Mouse (Mus musculus) hindbrain, embryonic 13.5 days (tissue): ENCODE measurements around the gene A430078G23Rik. TPM values are rescaled to one million over a fixed set of nuclear protein-coding genes. Genes with fewer than 3 reads are reported as not detected.
A peak's percentile ranks its signal among the peaks of the same experiment; 100 is the strongest.

Experiments
- ATAC-seq: fragments of 200-750 bp; cut with Nextera tagmentation; 2 replicates; pipeline ENCODE4 v1.8.0; 2017; ENCODE audit warnings: moderate TSS enrichment; ENCODE audit not compliant: low FRiP score
- H3K27ac ChIP-seq: fragments of 300-500 bp; sonication (generic); 2 replicates; pipeline ENCODE4 v1.5.1; 2015; ENCODE audit warnings: inconsistent platforms, mild to moderate bottlenecking, moderate library complexity
- H3K27me3 ChIP-seq: fragments of 300-500 bp; sonication (generic); 2 replicates; pipeline ENCODE4 v1.6.1; 2015; ENCODE audit warnings: mild to moderate bottlenecking, inconsistent platforms
- H3K36me3 ChIP-seq: fragments of 300-500 bp; sonication (generic); 2 replicates; pipeline ENCODE4 v1.6.1; 2015; ENCODE audit warnings: mild to moderate bottlenecking, inconsistent platforms
- H3K4me1 ChIP-seq: fragments of 300-500 bp; sonication (generic); replicated peaks from 2 replicates; pipeline ENCODE4 v1.6.1; 2015; ENCODE audit warnings: inconsistent platforms
- H3K4me2 ChIP-seq: fragments of 300-500 bp; sonication (generic); 2 replicates; pipeline ENCODE4 v1.6.1; 2015; ENCODE audit warnings: inconsistent platforms, mild to moderate bottlenecking, moderate library complexity
- H3K4me3 ChIP-seq: fragments of 300-500 bp; sonication (generic); 2 replicates; pipeline ENCODE4 v1.5.1; 2015; ENCODE audit warnings: mild to moderate bottlenecking, inconsistent platforms
- H3K9ac ChIP-seq: fragments of 300-500 bp; sonication (generic); 2 replicates; pipeline ENCODE4 v1.6.1; 2015; ENCODE audit warnings: mild to moderate bottlenecking, inconsistent platforms
- H3K9me3 ChIP-seq: fragments of 300-500 bp; sonication (generic); 2 replicates; pipeline ENCODE4 v1.6.1; 2016; ENCODE audit warnings: inconsistent platforms
- WGBS: fragments of 180-500 bp; shearing (Covaris S2); methylation state at CpG from one replicate; pipeline ENCODE4 v1.1.7; 2015; 5-methylcytosine and 5-hydroxymethylcytosine counted together
- polyA plus RNA-seq: library from polyadenylated mRNA; unstranded; fragments of >200 nt; fragmentation: Nextera tagmentation; extraction: Ambion mirVana; gene quantifications from 2 replicates; pipeline ENCODE4 v1.2.1, GENCODE M21; 2015

The A430078G23Rik gene
- polyA plus RNA-seq, 1 experiment from 2014 or later, result not detected

DNA sequence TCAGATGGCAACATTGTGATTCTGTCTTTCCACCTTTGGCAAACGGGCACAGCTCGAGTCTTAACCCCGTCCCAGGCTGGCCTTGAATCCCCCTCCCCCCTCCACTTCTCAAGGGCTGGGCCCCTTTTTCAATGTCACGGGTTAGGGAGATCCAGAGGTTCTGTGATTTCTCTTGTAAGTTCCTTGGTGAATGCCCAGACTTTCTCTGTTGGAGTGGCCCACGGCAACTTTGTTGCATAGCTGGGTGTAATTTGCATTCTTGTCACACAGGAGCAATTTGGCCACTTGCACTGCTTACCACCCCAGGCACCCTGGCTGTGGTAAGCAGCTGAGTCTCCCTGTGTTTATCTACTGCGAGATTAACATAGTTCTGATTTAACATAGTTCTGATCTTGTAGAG lies 41.4 kb downstream of the A430078G23Rik start:
- H3K9ac ChIP-seq, result peak overlapping the region; percentile 49
- H3K9me3 ChIP-seq, result no peaks in the 10 kb centered on the region
- 8% methylated on average over 6 of the region's 6 CpGs for WGBS
- H3K4me3 ChIP-seq, result peak overlapping the region; percentile 83; the same call in 1 of the 2 replicates
- peak overlapping the region; percentile 90 for H3K4me2 ChIP-seq
- peaks cover 9% of the 10 kb centered on the region for H3K36me3 ChIP-seq
- H3K27ac ChIP-seq, result peak overlapping the region; percentile 69
- H3K4me1 ChIP-seq, result peaks cover 33% of the 10 kb centered on the region
- 0 out of 2 replicates have a peak, but pooled peaks cover 2% of the 10 kb centered on the region for H3K27me3 ChIP-seq
- no peak for ATAC-seq

DNA sequence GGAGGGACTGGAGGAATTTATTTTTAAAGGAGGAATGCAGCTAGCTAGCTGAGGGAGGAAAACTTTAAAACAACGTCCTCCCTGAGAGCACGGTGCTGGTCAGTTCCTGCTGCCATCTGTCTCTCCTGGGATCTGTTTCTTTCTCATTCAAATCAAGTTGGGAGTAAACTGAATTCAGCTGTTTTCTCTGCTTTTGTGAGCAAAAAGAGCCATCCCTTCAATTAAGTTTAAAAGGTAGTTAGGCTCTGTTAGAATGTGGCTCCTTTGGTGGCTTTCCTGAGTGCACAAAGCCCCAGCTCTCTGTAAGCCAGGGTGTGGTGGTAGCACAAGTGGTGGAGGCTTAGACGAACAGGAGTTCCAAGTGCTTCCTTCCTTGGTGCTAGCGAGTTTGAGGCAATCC lies 42.0 kb downstream of the A430078G23Rik start:
- peaks cover 33% of the 10 kb centered on the region for H3K4me1 ChIP-seq
- no peak for ATAC-seq
- H3K27me3 ChIP-seq, result no peaks in the 10 kb centered on the region
- H3K4me3 ChIP-seq, result 0 out of 2 replicates have a peak overlapping the region, but pooled peaks have one; percentile 83
- peak overlapping the region; percentile 14 for H3K9ac ChIP-seq
- no peaks in the 10 kb centered on the region for H3K9me3 ChIP-seq
- WGBS, result 16% methylated on average over 4 of the region's 4 CpGs
- H3K27ac ChIP-seq, result peak overlapping the region; percentile 69
- peak overlapping the region; percentile 90 for H3K4me2 ChIP-seq
- peaks cover 9% of the 10 kb centered on the region for H3K36me3 ChIP-seq

DNA sequence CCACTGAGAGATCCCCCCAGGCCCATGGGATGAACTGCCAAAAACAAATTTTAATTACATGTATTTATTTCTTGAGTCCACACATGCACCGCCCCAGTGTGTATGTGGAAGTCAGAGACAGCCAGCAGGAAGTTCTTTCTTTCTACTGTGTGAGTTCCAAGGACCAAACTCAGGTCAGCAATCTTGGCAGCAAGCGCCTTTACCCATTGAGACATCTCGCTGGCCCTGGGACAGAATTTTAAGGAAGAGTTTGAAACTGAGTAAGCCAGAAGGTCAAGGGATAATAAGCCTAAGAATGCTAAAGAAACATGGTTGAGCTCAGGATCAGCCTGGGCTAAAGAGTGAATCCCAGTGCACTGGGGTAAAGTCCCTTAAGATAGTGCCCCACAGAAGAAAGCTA lies 44.4 kb downstream of the A430078G23Rik start:
- Histone ChIP-seq H3K36me3 (peaks cover 20% of the 10 kb centered on the region), H3K4me2 (no peak overlapping the region), H3K9me3 (no peaks in the 10 kb centered on the region), H3K27me3 (no peaks in the 10 kb centered on the region), H3K9ac (no peak overlapping the region), H3K4me3 (no peak overlapping the region), H3K4me1 (peaks cover 28% of the 10 kb centered on the region), H3K27ac (no peak overlapping the region)
- ATAC-seq, result no peak
- WGBS, result 94% methylated on average over 3 of the region's 3 CpGs

DNA sequence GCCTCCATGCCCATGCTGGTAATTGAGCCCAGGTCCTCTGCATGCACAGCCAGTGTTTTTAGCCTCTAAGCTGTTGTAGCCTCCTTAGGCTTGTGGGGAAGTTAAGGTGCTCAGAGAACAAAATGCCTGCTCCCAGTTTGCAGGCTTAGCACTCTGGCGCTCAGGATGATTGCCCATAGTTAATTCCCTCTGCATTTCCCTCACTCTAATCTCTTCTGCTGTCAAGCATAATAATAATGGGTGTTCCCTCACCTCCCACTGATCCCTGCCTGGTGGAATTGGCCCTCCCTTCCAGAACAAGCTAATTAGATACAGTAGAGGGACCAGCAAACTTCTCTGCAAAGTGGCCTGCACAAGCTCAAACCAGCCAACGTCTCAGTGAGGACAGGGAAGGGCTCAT lies 47.3 kb downstream of the A430078G23Rik start:
- H3K27ac ChIP-seq, result no peak overlapping the region
- H3K27me3 ChIP-seq, result no peaks in the 10 kb centered on the region
- H3K9me3 ChIP-seq, result no peaks in the 10 kb centered on the region
- no peak overlapping the region for H3K4me2 ChIP-seq
- H3K4me1 ChIP-seq, result 0 out of 2 replicates have a peak, but pooled peaks cover 4% of the 10 kb centered on the region
- no peak overlapping the region for H3K4me3 ChIP-seq
- no peak overlapping the region for H3K9ac ChIP-seq
- peaks cover 26% of the 10 kb centered on the region for H3K36me3 ChIP-seq
- 57% methylated on average over 2 of the region's 2 CpGs for WGBS
- ATAC-seq, result no peak

DNA sequence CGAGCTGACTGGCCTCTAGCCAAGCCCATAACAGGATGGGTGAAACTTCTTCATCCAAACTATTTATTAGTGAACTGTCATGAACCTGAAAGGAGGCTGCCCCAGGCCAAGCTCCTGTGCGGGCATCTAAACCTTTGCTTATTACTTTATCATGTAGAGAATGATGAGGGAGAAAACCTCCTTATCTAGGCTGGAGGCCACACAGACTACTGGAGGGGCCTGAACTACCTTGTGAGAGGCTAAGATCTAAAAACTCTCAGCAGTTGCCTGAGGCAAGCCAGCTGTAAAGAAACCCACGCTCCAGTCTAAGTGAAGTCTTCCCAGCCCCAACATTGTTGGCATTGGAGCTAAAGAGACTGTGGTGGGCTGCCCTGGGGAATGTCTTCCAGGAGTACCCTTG lies 54.2 kb downstream of the A430078G23Rik start:
- Histone ChIP-seq H3K27ac (no peak overlapping the region), H3K9ac (no peak overlapping the region), H3K36me3 (peaks cover 7% of the 10 kb centered on the region; the same call in 1 of the 2 replicates), H3K4me2 (no peak overlapping the region), H3K4me3 (no peak overlapping the region), H3K4me1 (no peaks in the 10 kb centered on the region), H3K27me3 (no peaks in the 10 kb centered on the region), H3K9me3 (no peaks in the 10 kb centered on the region)
- 94% methylated on average over 3 of the region's 3 CpGs for WGBS
- ATAC-seq, result no peak

DNA sequence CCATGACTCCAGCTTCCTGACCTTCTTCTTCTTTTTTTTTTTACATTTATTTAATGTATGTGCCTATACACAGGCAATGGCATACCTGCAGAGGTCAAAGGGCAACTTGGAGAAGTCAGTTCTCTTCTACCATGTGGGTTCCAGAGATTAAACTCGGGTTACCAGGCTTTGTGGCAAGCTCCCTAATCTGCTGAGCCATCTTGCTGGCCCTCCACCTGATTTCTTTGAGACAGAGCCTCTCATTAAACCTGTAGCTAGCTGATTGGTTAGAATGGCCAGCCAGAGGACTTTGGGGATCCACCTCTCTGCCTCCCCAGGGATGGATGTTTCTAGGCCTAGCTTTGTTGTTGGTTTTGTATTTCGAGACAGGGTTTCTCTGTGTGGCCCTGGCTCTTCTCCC lies 57.9 kb downstream of the A430078G23Rik start:
- H3K27me3 ChIP-seq, result no peaks in the 10 kb centered on the region
- ATAC-seq, result no peak
- no peak overlapping the region for H3K27ac ChIP-seq
- WGBS, result 93% methylated on average over 2 of the region's 2 CpGs
- H3K36me3 ChIP-seq, result no peaks in the 10 kb centered on the region
- no peak overlapping the region for H3K9ac ChIP-seq
- no peak overlapping the region for H3K4me2 ChIP-seq
- H3K4me3 ChIP-seq, result no peak overlapping the region
- H3K4me1 ChIP-seq, result peaks cover 20% of the 10 kb centered on the region
- no peaks in the 10 kb centered on the region for H3K9me3 ChIP-seq

DNA sequence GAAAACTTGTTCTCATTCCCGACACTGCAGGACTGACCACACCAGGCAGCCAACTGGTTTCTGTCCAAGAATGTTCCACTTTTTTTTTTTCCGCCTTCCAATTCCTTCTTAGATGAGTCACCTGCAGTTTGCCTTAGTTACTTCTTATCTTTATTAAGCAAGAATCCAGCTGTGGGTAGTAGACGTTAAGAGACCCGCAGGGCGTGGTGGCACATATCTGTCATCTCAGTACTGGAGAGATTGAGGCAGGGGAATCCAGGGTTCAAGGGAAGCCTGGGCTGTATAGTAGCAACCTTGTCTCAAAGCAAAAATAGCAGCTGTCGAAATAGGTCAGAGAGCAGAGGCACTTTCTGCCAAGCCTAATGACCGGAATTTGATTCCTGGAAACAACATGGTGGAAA lies 58.7 kb downstream of the A430078G23Rik start:
- no peak for ATAC-seq
- peaks cover 28% of the 10 kb centered on the region for H3K4me1 ChIP-seq
- H3K36me3 ChIP-seq, result no peaks in the 10 kb centered on the region
- no peaks in the 10 kb centered on the region for H3K9me3 ChIP-seq
- no peak overlapping the region for H3K9ac ChIP-seq
- H3K4me2 ChIP-seq, result no peak overlapping the region
- WGBS, result 93% methylated on average over 7 of the region's 7 CpGs
- H3K4me3 ChIP-seq, result no peak overlapping the region
- no peak overlapping the region for H3K27ac ChIP-seq
- no peaks in the 10 kb centered on the region for H3K27me3 ChIP-seq

DNA sequence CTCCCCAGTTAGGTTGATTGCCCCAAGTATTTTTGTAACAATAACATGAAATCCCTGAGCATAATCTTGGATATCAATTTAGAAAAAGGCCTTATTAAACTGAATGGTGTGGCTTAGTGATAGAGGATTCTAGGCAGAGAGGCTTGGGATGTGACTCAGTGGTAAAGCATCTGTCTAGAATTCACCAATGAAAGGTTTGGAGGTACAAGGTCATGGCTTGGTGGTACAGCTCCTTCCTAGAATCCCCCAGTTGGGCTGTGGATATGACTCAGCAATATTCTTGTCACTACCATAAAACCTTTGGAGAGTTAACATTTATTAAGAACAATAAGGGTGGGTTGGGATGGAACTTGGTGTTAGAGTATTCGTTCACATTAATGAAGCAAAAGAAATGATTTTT lies 59.6 kb downstream of the A430078G23Rik start:
- no peak overlapping the region for H3K9ac ChIP-seq
- no peak overlapping the region for H3K4me2 ChIP-seq
- ATAC-seq, result no peak
- no peaks in the 10 kb centered on the region for H3K36me3 ChIP-seq
- 96% methylated on average over 1 of the region's 1 CpGs for whole genome bisulfite sequencing
- H3K27ac ChIP-seq, result no peak overlapping the region
- no peaks in the 10 kb centered on the region for H3K27me3 ChIP-seq
- H3K9me3 ChIP-seq, result no peaks in the 10 kb centered on the region
- peaks cover 37% of the 10 kb centered on the region for H3K4me1 ChIP-seq
- no peak overlapping the region for H3K4me3 ChIP-seq

DNA sequence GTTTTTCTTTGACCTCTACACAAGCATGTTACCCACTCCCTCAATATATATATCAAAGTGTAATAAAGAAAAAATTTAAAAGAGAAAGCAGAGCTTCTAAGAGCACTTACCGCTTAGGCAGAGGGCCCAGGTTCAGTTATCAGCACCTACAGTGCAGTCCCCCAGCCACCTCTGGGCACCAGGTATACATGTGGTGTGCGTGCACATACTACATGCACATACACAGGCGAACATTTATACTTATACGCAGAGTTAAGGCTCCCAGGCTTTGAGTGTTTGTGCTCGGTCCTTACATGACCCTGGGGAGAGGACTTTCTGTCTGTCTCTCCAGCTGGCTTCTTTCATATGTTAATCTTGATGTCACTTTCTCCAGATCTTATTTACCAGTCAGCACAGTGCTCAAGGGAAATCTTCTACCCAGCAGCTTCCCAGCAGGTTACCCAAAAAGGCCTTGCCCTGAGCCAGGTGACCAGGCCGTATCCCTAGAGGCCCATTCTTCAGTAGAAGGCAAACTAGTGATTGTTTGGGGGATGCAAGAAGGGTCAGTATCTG lies 61.5 kb downstream of the A430078G23Rik start:
- no peaks in the 10 kb centered on the region for H3K9me3 ChIP-seq
- H3K4me3 ChIP-seq, result no peak overlapping the region
- 41% methylated on average over 6 of the region's 6 CpGs for WGBS
- no peak for ATAC-seq
- no peak overlapping the region for H3K27ac ChIP-seq
- peak overlapping the region; percentile 15; the same call in 1 of the 2 replicates for H3K9ac ChIP-seq
- H3K4me1 ChIP-seq, result peaks cover 44% of the 10 kb centered on the region
- no peaks in the 10 kb centered on the region for H3K36me3 ChIP-seq
- no peak overlapping the region for H3K4me2 ChIP-seq
- no peaks in the 10 kb centered on the region for H3K27me3 ChIP-seq

DNA sequence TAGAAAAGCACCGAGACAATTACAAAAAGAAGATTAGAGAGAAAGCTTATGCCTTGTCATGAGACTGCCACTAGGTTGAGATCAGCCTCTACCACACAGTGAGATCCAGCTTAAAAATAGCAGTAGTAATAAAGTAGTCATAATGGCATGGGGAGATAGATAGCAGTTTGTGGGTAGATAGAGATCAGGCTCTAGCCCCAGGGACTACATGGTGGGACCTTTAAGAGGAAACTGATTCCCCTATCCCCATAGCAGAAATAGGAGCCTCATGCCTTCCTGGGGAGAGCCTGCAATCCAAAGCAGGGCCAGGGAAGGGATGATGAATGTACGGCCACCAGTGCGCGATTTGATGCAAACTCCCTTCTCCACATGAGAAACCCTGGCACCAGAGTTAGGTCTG lies 62.0 kb downstream of the A430078G23Rik start:
- Histone ChIP-seq H3K27me3 (no peaks in the 10 kb centered on the region), H3K9me3 (no peaks in the 10 kb centered on the region), H3K9ac (0 out of 2 replicates have a peak overlapping the region, but pooled peaks have one; percentile 15), H3K27ac (no peak overlapping the region), H3K4me3 (no peak overlapping the region), H3K36me3 (no peaks in the 10 kb centered on the region), H3K4me1 (peaks cover 46% of the 10 kb centered on the region), H3K4me2 (no peak overlapping the region)
- 39% methylated on average over 4 of the region's 4 CpGs for WGBS
- ATAC-seq, result no peak

DNA sequence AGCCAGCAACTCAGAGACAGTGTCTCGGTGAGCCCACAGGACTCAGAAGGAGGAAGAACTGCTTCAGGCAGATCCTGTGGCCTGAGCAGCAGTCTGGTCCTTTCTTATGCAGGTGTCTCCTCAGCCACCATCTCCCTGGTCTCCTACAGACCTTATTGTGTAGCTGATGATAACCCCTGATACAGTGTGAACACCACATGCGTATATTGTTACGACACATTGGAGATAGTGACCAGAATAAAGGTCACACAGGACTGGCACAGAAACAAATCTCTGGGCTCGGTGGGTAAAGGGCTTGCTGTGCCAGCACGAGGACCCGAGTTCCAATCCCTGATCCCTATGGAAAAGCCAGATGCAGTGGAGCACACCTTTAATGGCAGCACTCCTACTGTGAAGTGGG lies 62.4 kb downstream of the A430078G23Rik start:
- ATAC-seq, result no peak
- 93% methylated on average over 6 of the region's 6 CpGs for WGBS
- H3K4me1 ChIP-seq, result peaks cover 49% of the 10 kb centered on the region
- H3K9ac ChIP-seq, result no peak overlapping the region
- no peak overlapping the region for H3K4me3 ChIP-seq
- no peaks in the 10 kb centered on the region for H3K36me3 ChIP-seq
- no peaks in the 10 kb centered on the region for H3K27me3 ChIP-seq
- no peak overlapping the region for H3K4me2 ChIP-seq
- no peak overlapping the region for H3K27ac ChIP-seq
- no peaks in the 10 kb centered on the region for H3K9me3 ChIP-seq

DNA sequence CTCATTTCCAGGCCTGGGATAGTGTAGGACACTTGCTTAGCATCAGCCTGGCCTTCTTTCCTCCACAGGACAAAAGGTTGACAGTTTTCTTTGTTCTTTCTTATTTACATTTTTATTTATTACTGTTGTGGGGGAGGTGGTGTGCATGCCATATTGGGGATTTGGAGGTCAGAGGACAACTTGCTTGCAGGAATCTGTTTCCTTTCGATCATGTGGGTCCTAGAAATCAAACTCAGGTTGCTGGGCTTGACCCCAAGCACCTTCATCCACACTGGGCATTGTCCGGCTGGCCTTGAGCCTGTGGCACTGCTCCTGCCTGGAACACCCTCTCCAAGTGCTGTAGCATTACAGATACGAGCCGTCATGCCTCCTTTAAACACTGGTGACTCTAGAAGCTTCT lies 63.6 kb downstream of the A430078G23Rik start:
- H3K36me3 ChIP-seq, result no peaks in the 10 kb centered on the region
- no peak overlapping the region for H3K4me3 ChIP-seq
- no peaks in the 10 kb centered on the region for H3K27me3 ChIP-seq
- no peak overlapping the region for H3K9ac ChIP-seq
- no peak overlapping the region for H3K4me2 ChIP-seq
- WGBS, result 12% methylated on average over 4 of the region's 4 CpGs
- H3K27ac ChIP-seq, result no peak overlapping the region
- ATAC-seq, result no peak
- H3K9me3 ChIP-seq, result no peaks in the 10 kb centered on the region
- peaks cover 49% of the 10 kb centered on the region for H3K4me1 ChIP-seq

DNA sequence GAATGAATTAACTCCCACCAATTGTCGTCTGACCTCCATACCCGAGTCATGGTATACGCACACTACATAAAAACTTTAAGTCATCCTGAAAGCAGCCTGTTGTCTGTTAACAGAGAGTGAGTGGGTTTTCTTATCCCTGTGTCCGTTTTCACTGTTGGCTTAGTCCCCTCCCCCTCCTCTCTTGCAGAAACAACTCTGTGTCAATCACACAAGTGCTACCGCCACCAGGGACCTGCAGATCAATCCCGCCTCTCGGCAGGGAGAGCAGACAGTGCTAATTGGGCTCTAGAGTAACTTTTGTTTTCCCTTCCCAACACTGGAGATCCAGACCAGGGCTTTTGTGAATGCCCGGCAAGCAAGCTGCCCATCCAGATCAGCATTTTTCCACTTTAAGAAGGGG lies 64.2 kb downstream of the A430078G23Rik start:
- Histone ChIP-seq H3K27ac (no peak overlapping the region), H3K4me1 (peaks cover 49% of the 10 kb centered on the region), H3K9ac (no peak overlapping the region), H3K27me3 (no peaks in the 10 kb centered on the region), H3K4me2 (no peak overlapping the region), H3K9me3 (no peaks in the 10 kb centered on the region), H3K36me3 (no peaks in the 10 kb centered on the region), H3K4me3 (no peak overlapping the region)
- ATAC-seq, result peak; percentile 52
- WGBS, result 1% methylated on average over 8 of the region's 8 CpGs
